Mouse (Mus musculus): ENCODE results near the gene Tcta. TPM values are rescaled to one million over a fixed set of nuclear protein-coding genes. Genes with fewer than 3 reads are reported as not detected.
"Not testable (repeated sequence)": the region's sequence is repeated elsewhere in the genome, so short reads cannot be mapped to it uniquely, and the experiment has no call there.

Gene Tcta
- polyA plus RNA-seq, 1 experiment from 2014 or later = 62.2 TPM

- Histone ChIP-seq H3K4me3 (peak overlapping the region; percentile 72), H3K9ac (peak overlapping the region; percentile 95), H3K27me3 (no peaks in the 10 kb centered on the region), H3K4me1 (replicated peaks) (peaks cover 30% of the 10 kb centered on the region), H3K36me3 (peaks cover 14% of the 10 kb centered on the region), H3K9me3 (no peaks in the 10 kb centered on the region), H3K4me2 (peak overlapping the region; percentile 77), H3K27ac (replicated peaks) (peak overlapping the region; percentile 95; the same call in 1 of the 2 replicates)
- 65% methylated on average over 10 of the region's 10 CpGs for WGBS
- no peak for ATAC-seq (ENCODE audit: low read depth)
Measured at GRCm38 (mm10) chr9:108340258-108341138, 34.5 kb upstream of the Tcta start.

DNA sequence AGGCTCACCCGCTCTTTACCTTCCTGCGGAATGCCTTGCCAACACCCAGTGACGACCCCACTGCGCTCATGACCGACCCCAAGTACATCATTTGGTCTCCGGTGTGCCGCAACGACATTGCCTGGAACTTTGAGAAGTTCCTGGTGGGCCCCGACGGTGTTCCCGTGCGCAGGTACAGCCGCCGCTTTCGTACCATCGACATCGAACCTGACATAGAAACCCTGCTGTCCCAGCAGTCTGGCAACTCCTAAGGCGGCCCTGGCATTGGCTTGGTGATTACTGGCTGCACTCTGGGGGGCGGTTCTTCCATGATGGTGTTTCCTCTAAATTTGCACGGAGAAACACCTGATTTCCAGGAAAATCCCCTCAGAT lies 33.9 kb upstream of the Tcta start:
- Histone ChIP-seq H3K27me3 (no peaks in the 10 kb centered on the region), H3K9ac (peak overlapping the region; percentile 95), H3K4me1 (replicated peaks) (peaks cover 30% of the 10 kb centered on the region), H3K27ac (replicated peaks) (peak overlapping the region; percentile 95), H3K4me2 (peak overlapping the region; percentile 77), H3K9me3 (no peaks in the 10 kb centered on the region), H3K4me3 (peak overlapping the region; percentile 72), H3K36me3 (peaks cover 20% of the 10 kb centered on the region)
- ATAC-seq (ENCODE audit: low read depth) = no peak
- 14% methylated on average over 20 of the region's 20 CpGs for WGBS

DNA sequence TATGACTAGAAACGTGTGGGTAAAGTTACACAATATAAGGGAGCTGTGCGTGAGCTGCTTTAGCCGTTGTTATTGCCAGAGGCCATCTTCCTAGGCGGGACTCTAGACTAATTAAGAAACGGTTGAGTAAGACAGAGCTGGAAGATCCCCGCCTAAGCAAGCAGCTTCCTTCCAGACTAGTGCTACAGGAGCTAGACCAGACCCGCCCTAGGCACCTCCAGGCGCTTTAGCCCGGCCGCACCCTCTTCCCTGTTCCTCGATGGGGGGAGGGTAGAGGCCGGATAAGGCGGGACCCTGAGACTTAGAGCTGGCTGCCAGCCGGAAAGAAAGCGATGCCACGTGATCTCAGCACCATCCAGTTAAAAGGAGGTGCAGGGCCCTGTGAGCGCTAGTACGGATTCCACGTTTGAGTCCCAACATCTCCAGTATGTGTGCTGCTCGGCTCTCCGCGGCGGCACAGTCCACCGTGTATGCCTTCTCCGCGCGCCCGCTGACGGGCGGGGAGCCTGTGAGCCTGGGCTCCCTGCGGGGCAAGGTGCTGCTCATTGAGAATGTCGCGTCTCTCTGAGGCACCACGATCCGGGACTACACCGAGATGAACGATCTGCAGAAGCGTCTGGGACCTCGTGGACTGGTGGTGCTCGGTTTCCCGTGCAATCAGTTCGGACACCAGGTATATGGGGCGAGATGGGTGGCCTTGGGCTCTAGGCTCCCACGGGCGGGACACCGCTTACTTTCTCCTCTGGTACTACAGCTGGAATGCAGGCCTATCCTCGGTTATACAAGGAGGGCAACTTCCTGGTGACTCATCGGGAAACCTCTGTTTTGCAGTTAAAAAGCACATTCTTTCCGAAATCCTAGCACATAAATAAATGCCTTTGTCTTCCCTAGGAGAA lies 33.2 kb upstream of the Tcta start, which contains the start of gene Gpx1:
Gene Gpx1, plus strand, starts transcription at position 18 of the 896 bp plus-strand sequence.
- Histone ChIP-seq H3K27me3 (no peaks in the 10 kb centered on the region), H3K27ac (replicated peaks) (peak within 1 kb of the TSS; percentile 95), H3K4me2 (peak within 1 kb of the TSS; percentile 77), H3K9me3 (no peaks in the 10 kb centered on the region), H3K36me3 (peaks cover 27% of the 10 kb centered on the region), H3K4me1 (replicated peaks) (peaks cover 30% of the 10 kb centered on the region), H3K4me3 (peak within 1 kb of the TSS; percentile 72), H3K9ac (peak within 1 kb of the TSS; percentile 95)
- peak; percentile 98 for ATAC-seq (ENCODE audit: low read depth)
- under 1% methylated on average over 49 of the region's 49 CpGs for WGBS

GRCm38 (mm10) chr9:108338551-108338885 lies 32.6 kb upstream of the Tcta start:
- ATAC-seq (ENCODE audit: low read depth) = peak; percentile 1; the same call in 1 of the 2 replicates
- 27% methylated on average over 6 of the region's 6 CpGs for WGBS
- H3K27ac ChIP-seq (replicated peaks) = peak overlapping the region; percentile 95
- H3K9me3 ChIP-seq = no peaks in the 10 kb centered on the region
- H3K36me3 ChIP-seq = peaks cover 33% of the 10 kb centered on the region
- H3K4me3 ChIP-seq = peak overlapping the region; percentile 72
- peaks cover 30% of the 10 kb centered on the region for H3K4me1 ChIP-seq (replicated peaks)
- H3K9ac ChIP-seq = peak overlapping the region; percentile 95
- H3K27me3 ChIP-seq = no peaks in the 10 kb centered on the region
- H3K4me2 ChIP-seq = peak overlapping the region; percentile 77

GRCm38 (mm10) chr9:108337848-108338550 lies 32.0 kb upstream of the Tcta start:
- peak overlapping the region; percentile 95; the same call in 1 of the 2 replicates for H3K9ac ChIP-seq
- no peaks in the 10 kb centered on the region for H3K27me3 ChIP-seq
- ATAC-seq (ENCODE audit: low read depth) = no peak
- H3K27ac ChIP-seq (replicated peaks) = peak overlapping the region; percentile 95
- H3K4me1 ChIP-seq (replicated peaks) = peaks cover 30% of the 10 kb centered on the region
- H3K36me3 ChIP-seq = peaks cover 37% of the 10 kb centered on the region
- 68% methylated on average over 10 of the region's 10 CpGs for WGBS
- H3K4me3 ChIP-seq = no peak overlapping the region; the same call in 1 of the 2 replicates
- peak overlapping the region; percentile 77 for H3K4me2 ChIP-seq
- no peaks in the 10 kb centered on the region for H3K9me3 ChIP-seq

GRCm38 (mm10) chr9:108325811-108326210 lies 19.9 kb upstream of the Tcta start:
- ATAC-seq (ENCODE audit: low read depth) = no peak
- H3K27me3 ChIP-seq = no peaks in the 10 kb centered on the region
- H3K9me3 ChIP-seq = no peaks in the 10 kb centered on the region
- WGBS = 95% methylated on average over 2 of the region's 2 CpGs
- H3K36me3 ChIP-seq = peaks cover 38% of the 10 kb centered on the region
- no peak overlapping the region for H3K27ac ChIP-seq (replicated peaks)
- H3K4me1 ChIP-seq (replicated peaks) = no peaks in the 10 kb centered on the region
- H3K4me3 ChIP-seq = no peak overlapping the region
- no peak overlapping the region for H3K9ac ChIP-seq
- H3K4me2 ChIP-seq = no peak overlapping the region

DNA sequence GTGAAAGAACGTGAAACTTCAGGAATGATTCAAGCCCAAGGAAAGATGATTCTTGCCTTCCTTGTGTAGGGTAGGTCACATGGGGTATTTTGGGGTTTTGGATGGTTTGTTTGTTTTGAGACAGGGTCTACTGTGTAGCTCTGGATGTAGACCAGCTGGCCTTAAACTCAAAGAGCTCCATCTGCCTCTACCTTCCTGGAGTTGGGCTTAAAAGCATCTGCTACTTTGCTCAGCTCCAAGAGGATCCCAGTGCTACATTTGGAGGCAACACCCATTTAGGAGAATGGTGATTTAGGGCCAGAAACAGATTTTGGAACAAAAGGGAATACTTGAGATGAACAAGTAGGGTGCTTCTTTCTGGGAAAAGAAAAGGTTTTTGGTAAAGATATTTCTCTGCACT lies 18.8 kb upstream of the Tcta start:
- 93% methylated on average over 1 of the region's 1 CpGs for WGBS

DNA sequence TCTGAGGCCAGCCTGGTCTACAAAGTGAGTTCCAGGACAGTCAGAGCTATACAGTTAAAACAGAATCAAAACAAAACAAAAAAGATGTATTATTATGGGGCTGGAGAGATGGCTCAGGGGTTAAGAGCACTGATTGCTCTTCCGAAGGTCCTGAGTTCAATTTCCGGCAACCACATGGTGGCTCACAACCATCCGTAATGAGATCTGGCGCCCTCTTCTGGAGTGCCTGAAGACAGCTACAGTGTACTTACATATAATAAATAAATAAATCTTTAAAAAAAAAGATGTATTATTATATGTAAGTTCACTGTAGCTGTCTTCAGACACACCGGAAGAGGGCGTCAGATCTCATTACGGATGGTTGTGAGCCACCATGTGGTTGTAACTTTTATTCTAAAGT lies 16.1 kb upstream of the Tcta start:
- H3K27ac ChIP-seq (replicated peaks); H3K4me1 ChIP-seq (replicated peaks); H3K27me3 ChIP-seq; H3K36me3 ChIP-seq; H3K4me3 ChIP-seq; ATAC-seq (ENCODE audit: low read depth); H3K4me2 ChIP-seq; H3K9me3 ChIP-seq; H3K9ac ChIP-seq: not testable (repeated sequence)
- WGBS = 96% methylated on average over 7 of the region's 7 CpGs

More for the DNA sequence above, 18.8 kb upstream of the Tcta start:
- no peak overlapping the region for H3K27ac ChIP-seq (replicated peaks)
- H3K27me3 ChIP-seq = no peaks in the 10 kb centered on the region
- no peaks in the 10 kb centered on the region for H3K9me3 ChIP-seq
- H3K9ac ChIP-seq = no peak overlapping the region
- H3K36me3 ChIP-seq = peaks cover 30% of the 10 kb centered on the region
- no peaks in the 10 kb centered on the region for H3K4me1 ChIP-seq (replicated peaks)
- no peak overlapping the region for H3K4me3 ChIP-seq
- no peak overlapping the region for H3K4me2 ChIP-seq
- no peak for ATAC-seq (ENCODE audit: low read depth)

DNA sequence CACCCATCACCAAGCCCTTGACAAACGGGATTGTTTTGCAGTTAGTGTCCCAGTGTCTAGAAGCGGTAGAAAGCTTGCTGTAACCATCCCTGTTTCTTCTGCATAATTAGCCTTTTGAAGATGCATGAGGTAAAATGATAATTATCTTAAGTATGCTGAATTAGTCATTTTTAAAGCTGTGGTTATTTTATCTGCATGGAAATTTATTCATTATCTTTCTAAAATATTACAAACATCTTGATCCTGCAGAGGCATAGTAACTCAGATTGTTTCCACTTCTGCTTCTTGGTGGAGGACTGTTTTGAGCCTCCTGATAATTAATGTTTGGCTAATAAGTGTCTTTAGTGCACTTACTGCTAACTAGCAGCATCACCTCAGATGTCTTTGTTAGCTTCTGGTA lies 12.5 kb upstream of the Tcta start:
- WGBS = 89% methylated on average over 2 of the region's 2 CpGs
- Histone ChIP-seq H3K9ac (no peak overlapping the region), H3K4me1 (replicated peaks) (no peaks in the 10 kb centered on the region; the same call in 1 of the 2 replicates), H3K9me3 (no peaks in the 10 kb centered on the region), H3K36me3 (peaks cover 13% of the 10 kb centered on the region), H3K27me3 (no peaks in the 10 kb centered on the region), H3K4me3 (no peak overlapping the region), H3K4me2 (no peak overlapping the region), H3K27ac (replicated peaks) (no peak overlapping the region)
- no peak for ATAC-seq (ENCODE audit: low read depth)

DNA sequence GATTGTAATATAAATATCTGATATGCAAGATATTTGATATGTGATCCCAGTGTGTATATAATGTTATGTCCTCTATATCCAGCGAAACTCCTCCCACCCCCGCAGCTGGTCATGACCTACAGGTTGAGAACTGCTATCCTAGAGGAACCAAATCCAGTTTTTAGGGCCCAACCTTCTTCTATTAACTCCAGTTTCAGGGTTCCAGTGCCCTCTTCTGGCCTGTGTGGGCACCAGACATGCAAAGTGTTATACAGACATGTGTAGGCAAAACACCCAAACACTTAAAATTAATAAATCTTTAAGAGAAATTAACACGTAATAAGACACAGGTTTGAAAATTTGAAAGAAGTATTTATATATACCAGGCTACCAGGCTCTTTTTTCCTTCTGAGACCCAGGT lies 11.6 kb upstream of the Tcta start:
- peaks cover 13% of the 10 kb centered on the region for H3K36me3 ChIP-seq
- H3K27me3 ChIP-seq = no peaks in the 10 kb centered on the region
- no peak overlapping the region for H3K4me2 ChIP-seq
- H3K9me3 ChIP-seq = no peaks in the 10 kb centered on the region
- H3K27ac ChIP-seq (replicated peaks) = no peak overlapping the region
- no peak overlapping the region for H3K9ac ChIP-seq
- H3K4me3 ChIP-seq = no peak overlapping the region
- WGBS = 92% methylated on average over 3 of the region's 3 CpGs
- ATAC-seq (ENCODE audit: low read depth) = no peak
- no peaks in the 10 kb centered on the region; the same call in 1 of the 2 replicates for H3K4me1 ChIP-seq (replicated peaks)

DNA sequence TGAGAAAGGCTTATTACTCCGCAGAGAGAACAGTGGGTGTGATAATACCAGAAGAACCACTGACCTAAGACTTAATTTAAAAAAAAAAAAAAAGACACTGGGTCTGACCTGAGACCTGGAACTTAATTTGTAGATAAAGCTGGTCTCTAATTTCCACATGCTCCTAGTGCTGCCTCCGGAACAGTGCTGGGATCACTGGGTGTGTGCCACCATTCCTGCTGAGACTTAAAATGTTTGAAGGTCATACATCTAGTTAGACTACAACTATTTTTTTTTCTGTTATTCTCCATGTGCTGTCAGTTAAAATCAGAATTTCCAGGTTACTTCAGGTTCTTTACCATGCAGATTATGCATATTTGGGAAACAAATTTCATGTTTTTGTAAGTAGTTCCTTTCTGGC lies 2.2 kb upstream of the Tcta start:
- Histone ChIP-seq H3K4me1 (replicated peaks) (peaks cover 63% of the 10 kb centered on the region), H3K4me2 (peak overlapping the region; percentile 70), H3K27ac (replicated peaks) (no peak overlapping the region), H3K9ac (peak overlapping the region; percentile 91), H3K27me3 (no peaks in the 10 kb centered on the region), H3K36me3 (peaks cover 11% of the 10 kb centered on the region), H3K4me3 (peak overlapping the region; percentile 90), H3K9me3 (no peaks in the 10 kb centered on the region)
- no peak for ATAC-seq (ENCODE audit: low read depth)
- 72% methylated on average over 2 of the region's 2 CpGs for WGBS
